Mouse (Mus musculus) small intestine, adult 2 months (tissue): Measurements from ENCODE around the gene Gm45234.

ENCODE experiments used
- CTCF ChIP-seq: fragments of 200-500 bp; IDR thresholded peaks from 2 replicates; pipeline ENCODE4 v1.5.1; 2012; ENCODE audit warnings: low read depth, mild to moderate bottlenecking, control low read depth, inconsistent platforms, low read length, moderate library complexity, mixed read lengths; ENCODE audit not compliant: insufficient replicate concordance, insufficient read length; ENCODE audit errors: extremely low read depth
- POLR2A ChIP-seq: fragments of 200-500 bp; IDR thresholded peaks from 2 replicates; pipeline ENCODE4 v1.6.1; 2012; ENCODE audit warnings: low read depth, mild to moderate bottlenecking, control low read depth, inconsistent platforms, low read length, moderate library complexity

DNA sequence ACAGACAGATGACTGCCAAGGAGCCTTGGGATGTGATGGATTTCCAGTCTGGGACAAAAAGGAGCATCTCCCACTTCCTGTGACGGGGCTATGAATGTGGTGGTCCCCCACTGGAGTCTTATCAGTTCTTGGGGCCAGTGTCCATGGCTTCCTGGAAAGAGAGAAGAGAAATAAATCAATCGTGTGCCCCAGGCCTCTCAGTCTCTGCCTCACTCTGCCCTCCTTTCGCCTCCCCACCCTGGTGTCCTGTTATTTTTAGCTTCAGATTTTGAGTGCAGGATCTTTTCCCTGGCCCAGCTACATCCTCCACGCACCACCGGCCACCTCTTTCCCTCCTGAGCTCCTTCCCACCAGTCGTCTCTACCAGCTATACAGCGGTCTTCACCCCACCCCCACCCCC lies 14.2 kb upstream of the Gm45234 start:
- TF ChIP-seq CTCF: no peak
- TF ChIP-seq POLR2A: no peak
